Mouse (Mus musculus) right cerebral cortex, postnatal 36 days (tissue): ENCODE data around the gene Chml.
A peak's percentile ranks its signal among the peaks of the same experiment; 100 is the strongest.

Experiments
- DNase-seq, 2 experiments: peaks; one replicate each; pipeline ENCODE4 v3.0.0; 2022; ENCODE audit warnings: low spot score in 2 of 2, mixed read lengths in 1 of 2

Gene Chml

DNA sequence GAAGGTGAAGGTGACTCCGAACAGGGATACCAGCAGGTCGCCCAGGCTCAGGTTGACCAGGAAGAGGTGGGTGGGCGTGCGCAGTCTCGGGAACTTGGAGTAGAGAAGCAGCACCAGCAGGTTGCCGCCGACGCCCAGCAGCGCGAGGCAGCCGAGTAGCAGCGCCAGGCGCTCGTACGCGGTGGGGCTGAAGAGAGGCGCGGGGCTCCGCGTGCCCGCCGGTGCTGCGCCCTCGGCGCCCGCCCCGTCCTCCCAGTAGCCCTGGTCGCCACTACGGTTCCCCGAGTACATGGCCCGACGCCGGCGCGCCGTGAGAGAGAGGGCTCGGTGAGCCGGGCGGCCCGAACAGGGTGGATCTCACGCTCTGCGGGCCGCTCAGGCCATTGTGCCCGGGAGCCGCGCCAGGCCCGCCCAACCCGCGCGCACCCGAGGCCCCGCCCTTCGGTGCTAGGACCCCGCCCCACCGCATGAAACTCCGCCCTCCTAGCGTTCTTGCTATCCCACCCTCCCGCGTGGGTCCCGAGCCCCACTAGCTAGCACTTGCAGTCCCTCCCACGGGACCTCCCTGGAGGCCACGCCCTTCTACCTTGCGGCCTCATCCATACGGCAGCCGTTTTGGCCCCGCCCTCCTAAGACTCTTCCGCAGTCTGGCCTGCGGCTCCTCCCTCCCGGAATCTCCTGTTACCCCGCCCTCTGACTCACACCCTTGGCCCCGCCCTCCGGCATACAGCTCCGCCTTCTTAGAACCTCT is at the start of gene Chml, which contains the start of gene Opn3:
Gene Chml (minus strand): TSS at position 656 of the 751 bp plus-strand sequence.
Gene Opn3 (minus strand): TSS at position 531 of the 751 bp plus-strand sequence.
- peak; percentile 96 to 98 for DNase-seq

DNA sequence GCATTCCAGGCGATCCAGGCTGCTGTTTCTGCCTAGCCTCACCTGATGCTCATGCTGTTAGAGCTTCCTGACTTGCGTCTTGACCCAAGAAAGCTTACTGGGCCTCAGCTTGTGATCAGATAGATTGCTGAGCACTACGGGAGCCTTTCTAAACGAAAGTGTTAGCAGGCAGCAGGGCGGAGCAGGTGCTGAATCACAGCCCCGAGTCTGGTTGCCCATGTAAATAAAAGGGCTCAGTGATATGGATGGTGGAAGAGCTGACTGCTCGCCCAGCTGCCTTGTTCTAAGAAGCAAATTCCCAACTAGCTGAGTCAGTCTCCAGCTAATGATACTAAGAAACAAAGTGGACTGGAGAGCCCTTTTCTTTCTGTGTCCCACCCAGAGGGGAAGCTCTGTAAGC is 33.1 kb upstream of the Chml start:
- DNase-seq: no peak

DNA sequence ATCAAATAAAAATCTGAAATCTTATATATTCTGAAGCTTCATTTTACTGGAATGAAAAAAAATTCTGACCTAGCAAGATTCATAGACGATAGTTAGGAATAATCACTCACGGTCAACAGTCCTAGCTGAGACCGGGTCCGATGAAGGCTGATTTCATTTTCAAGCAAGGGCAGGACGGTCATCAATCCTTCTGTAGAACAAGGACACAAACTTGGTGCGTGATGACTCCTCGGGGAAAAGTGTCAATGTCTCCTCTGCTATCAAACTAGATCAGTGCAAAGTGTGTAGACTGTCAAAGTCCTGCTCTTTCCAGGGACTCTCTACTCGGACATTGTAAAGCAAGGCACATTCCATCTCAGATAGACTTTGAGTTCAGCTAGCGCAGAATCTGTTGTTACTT is 24.1 kb upstream of the Chml start:
- no peak for DNase-seq

- no peak for DNase-seq
Measured at GRCm38 (mm10) chr1:175712338-175712909, 19.7 kb upstream of the Chml start.

- DNase-seq: no peak
Measured at GRCm38 (mm10) chr1:175708013-175708412, 15.3 kb upstream of the Chml start.

DNA sequence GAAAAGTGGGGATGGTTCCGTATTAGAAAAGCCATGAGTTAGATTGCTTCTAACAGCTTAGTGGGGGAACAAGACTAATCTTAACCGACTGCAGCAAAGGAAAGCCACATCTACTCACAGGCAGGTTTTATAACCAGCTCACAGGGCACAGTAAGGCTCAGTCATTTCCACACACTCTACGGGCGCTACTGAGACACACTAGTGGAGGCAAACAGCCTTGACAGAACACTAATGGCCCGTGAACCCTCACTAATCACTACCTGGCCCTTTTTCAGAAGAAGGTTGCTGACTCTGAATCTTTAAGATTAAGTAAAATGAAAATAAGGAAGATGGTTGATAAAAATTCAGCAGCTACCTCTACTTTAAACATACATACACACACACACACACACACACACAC is 14.9 kb upstream of the Chml start:
- no peak for DNase-seq

- no peak for DNase-seq
Measured at GRCm38 (mm10) chr1:175701145-175701544, 8.4 kb upstream of the Chml start.

GRCm38 (mm10) chr1:175699796-175700195 is 7.1 kb upstream of the Chml start:
- DNase-seq: no peak

- DNase-seq: no peak
Measured at GRCm38 (mm10) chr1:175699375-175699774, 6.7 kb upstream of the Chml start.

GRCm38 (mm10) chr1:175698293-175698692 is 5.6 kb upstream of the Chml start, which contains the start of gene Wdr64:
TSS of gene Wdr64 (plus strand) at chr1:175698593.
- no peak for DNase-seq

DNA sequence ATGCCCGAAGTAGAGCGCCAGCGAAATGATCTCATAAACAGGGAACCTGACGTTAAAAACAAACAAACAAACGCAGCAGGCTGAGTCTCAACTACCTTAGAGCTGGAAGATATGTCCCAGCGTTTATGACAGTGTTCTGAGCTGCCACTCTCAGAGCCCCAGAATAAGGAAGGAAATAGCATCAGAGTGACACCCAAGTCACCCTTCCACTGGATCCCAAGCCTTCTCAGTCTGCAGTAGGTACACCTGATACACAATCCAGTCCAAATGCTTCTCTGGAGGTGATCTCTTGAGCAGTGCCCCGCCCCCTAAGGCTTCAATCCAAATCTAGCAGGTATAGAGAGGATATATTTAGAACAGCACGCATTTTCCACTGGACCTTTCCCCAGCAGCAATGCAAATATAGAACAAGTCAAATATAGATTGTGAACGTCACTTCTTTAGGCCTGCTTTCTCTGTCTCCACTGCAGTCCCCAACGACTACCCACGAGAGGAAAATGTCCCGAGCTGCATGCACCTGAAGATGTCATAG is 794 bp upstream of the Chml start:
- DNase-seq: peak in 1 of 2 experiments; percentile 18

GRCm38 (mm10) chr1:175692997-175693361 is 278 bp upstream of the Chml start:
- no peak for DNase-seq

DNA sequence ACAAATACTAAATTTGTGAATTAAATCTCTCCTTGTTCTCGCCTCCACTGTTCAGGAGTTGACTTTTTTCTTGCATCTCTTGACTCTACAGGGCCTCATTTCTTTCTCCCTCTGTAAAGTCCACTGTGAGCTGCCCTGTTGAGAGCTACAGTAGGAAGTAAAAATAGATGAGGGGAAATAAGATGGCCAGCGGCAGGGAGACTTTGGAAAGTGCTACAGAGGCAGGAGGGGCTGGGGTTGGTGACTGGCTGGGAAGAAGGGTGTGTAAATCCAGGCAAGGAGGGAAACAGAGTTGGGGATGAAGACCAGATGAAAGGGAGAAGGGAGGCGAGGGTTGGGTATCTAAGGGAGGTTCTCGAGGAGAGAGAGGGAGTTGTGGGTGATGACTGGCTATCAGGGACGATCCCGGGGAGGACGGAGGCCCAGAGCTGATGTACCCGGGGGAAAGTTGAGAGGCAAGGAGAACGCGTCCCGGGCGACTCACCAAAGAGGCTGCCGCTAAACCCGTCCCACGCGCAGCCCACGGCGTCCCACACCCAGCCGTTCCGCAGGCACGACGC is 935 bp downstream of the Chml start:
- no peak for DNase-seq

- DNase-seq: no peak
Measured at GRCm38 (mm10) chr1:175680995-175681394, 11.7 kb downstream of the Chml start.

DNA sequence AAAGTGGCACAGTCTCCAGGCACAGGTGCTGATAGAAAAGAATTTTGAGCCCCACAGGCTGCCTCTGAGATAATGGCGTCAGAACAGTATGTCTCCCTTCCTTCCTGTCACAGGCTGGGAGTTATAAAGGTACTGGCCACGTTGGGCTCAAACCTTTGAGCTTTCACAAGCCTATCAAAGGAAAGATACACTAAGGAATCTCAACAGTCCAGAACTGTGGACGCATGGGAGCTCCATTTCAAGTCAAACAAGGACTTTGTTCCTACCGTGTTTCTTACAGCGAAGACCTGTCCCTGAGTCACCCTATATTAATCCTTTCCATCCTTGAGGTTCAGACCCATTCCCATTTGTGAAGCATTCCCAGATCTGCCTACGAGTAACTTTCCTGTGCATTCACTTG is 15.2 kb downstream of the Chml start:
- DNase-seq: no peak

GRCm38 (mm10) chr1:175675116-175675515 is 17.6 kb downstream of the Chml start:
- no peak for DNase-seq

GRCm38 (mm10) chr1:175673563-175674325 is 19.0 kb downstream of the Chml start:
- no peak for DNase-seq

DNA sequence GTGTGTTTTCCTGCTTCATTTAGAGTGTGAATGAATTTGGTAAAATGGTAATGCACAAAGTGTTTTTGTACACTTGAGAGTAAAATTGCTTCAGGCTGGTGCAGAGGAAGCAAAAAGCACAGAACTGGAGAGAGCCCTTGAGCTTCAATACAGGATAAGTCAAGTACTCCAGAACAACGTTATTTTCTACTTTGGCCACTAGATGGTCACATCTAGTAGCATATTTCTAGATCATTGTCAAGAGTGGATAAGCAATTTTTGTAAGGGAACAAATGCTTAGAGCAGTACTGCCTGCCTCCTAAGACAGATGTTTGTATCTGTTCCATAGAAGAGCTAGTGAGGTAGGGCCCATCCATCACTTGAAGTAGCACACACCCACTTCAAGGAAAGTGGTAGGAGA is 21.1 kb downstream of the Chml start:
- DNase-seq: no peak

DNA sequence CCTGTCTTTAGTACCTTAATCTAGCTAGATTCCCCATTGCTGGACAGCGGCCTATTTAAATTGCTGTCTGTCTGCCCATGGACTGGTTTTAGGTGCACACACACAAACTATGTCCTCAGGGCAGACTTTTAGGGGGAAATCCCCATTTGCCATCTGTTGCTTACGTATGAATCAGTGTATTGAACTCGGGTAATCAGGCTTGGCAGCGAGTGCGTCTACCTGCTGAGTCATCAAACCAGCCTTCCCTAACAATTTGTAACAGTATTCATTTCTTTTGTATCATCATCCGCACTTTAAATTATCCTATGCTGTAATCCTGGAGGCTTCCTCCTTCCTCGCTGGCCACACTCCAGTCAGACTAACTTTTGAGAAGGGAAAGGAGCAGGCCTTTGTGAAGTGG is 22.7 kb downstream of the Chml start:
- DNase-seq: no peak

DNA sequence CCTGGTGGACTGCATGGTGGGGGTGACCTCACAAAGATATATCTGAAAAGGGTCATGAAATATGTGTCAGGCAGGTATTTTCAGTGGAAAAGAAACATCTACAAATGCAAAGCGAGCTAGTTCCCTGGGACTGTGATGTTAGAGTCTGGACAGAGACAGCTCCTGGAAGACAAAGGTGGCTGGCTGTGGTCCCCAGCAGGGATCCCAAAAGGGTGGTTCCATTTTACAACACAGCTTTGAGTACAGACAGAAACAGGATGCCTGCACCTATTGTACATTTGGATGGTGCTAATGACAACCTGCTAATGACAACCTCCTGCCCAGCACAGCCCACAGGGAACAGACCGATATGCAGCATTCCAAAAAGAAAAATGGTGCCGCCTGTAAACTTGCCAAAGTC is 23.2 kb downstream of the Chml start:
- DNase-seq: no peak

DNA sequence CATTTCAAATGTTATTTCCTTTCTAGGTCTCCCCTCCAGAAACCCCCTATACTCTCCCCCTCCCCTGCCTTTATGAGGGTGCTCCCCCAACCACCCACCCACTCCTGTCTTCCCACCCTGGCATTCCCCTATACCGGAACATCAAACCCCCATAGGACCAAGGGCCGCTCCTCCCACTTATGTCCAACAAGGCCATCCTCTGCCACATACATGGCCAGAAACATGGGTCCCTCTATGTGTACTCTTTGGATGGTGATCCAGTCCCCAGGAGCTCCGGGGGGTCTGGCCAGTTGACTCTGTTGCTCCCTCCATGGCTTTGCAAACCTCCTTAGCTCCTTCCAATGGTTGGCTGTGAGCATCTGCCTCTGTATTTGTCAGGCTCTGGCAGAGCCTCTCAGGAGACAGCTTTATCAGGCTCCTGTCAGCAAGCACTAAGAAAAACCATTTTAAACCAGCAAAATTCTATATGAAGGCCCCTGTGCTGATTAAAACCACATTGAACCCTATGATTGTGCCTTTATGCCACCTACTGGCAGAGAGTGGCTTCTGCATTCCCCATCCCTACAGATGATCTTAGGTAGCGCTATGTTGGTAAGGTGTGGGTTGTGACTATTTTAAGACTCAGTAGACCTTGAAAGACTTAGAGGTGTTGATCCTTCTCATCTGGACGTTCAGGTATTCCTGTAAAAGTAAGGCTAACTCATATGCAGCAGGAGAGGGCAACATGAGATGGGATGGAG is 23.9 kb downstream of the Chml start:
- DNase-seq: no peak
